Mouse (Mus musculus) liver, embryonic 14.5 days (tissue): Measurements from ENCODE around the gene Rheb. TPM values are rescaled to one million over a fixed set of nuclear protein-coding genes. Genes with fewer than 3 reads are reported as not detected.

Experiments used
- ATAC-seq: fragments of 200-750 bp; cut with Nextera tagmentation; 2 replicates; pipeline ENCODE4 v1.8.0; 2017; ENCODE audit warnings: moderate number of reproducible peaks, mild to moderate bottlenecking, moderate library complexity; ENCODE audit not compliant: insufficient read depth
- DNase-seq, 3 experiments: peaks; one replicate each; pipeline ENCODE4 v3.0.0-alpha.2; 2012 to 2013; ENCODE audit warnings: low read depth in 3 of 3, low spot score in 3 of 3
- H3K27ac ChIP-seq: fragments of 300-500 bp; sonication (generic); 2 replicates; pipeline ENCODE4 v1.5.1; 2014; ENCODE audit warnings: moderate library complexity, mild to moderate bottlenecking, control low read depth, inconsistent platforms
- H3K27me3 ChIP-seq: fragments of 300-500 bp; sonication (generic); 2 replicates; pipeline ENCODE4 v1.6.1; 2014; ENCODE audit warnings: mild to moderate bottlenecking, low read length, moderate library complexity; ENCODE audit not compliant: control insufficient read depth, insufficient read depth
- H3K36me3 ChIP-seq: fragments of 300-500 bp; sonication (generic); replicated peaks from 2 replicates; pipeline ENCODE4 v1.6.1; 2014; ENCODE audit warnings: low read depth; ENCODE audit not compliant: control insufficient read depth, insufficient read depth
- H3K4me1 ChIP-seq, 2 experiments: fragments of 200-500 bp in 1 of 2; fragments of 300-500 bp in 1 of 2; sonication (generic) in 1 of 2; replicated peaks; 2 replicates each; pipeline ENCODE4 v1.6.1; 2012 to 2014; ENCODE audit warnings: antibody characterized with exemption in 1 of 2, inconsistent platforms in 1 of 2, low read length in 1 of 2; ENCODE audit not compliant: control insufficient read depth in 2 of 2, insufficient read depth in 2 of 2
- H3K4me2 ChIP-seq: fragments of 300-500 bp; sonication (generic); 2 replicates; pipeline ENCODE4 v1.6.1; 2014; ENCODE audit warnings: low read depth, mild to moderate bottlenecking, control low read depth, moderate library complexity
- H3K4me3 ChIP-seq, 2 experiments: fragments of 200-500 bp in 1 of 2; fragments of 300-500 bp in 1 of 2; sonication (generic) in 1 of 2; 2 replicates each; pipeline ENCODE4 v1.5.1; 2012 to 2014; ENCODE audit warnings: low read depth in 2 of 2, low read length in 2 of 2, mild to moderate bottlenecking in 2 of 2, control low read depth in 1 of 2, inconsistent platforms in 1 of 2, moderate library complexity in 1 of 2; ENCODE audit not compliant: insufficient read depth in 1 of 2
- H3K9ac ChIP-seq: fragments of 300-500 bp; sonication (generic); replicated peaks from 2 replicates; pipeline ENCODE4 v1.6.1; 2014; ENCODE audit warnings: mild to moderate bottlenecking, control low read depth, moderate library complexity
- H3K9me3 ChIP-seq: fragments of 300-500 bp; sonication (generic); 2 replicates; pipeline ENCODE4 v1.6.1; 2016; ENCODE audit warnings: low read length, mixed read lengths; ENCODE audit not compliant: control insufficient read depth
- CTCF ChIP-seq: IDR thresholded peaks from 2 replicates; pipeline ENCODE4 v1.5.1; 2016; ENCODE audit warnings: antibody characterized with exemption, low read depth, control low read depth
- EP300 ChIP-seq: IDR thresholded peaks from 2 replicates; pipeline ENCODE4 v1.6.1; 2016; ENCODE audit warnings: antibody characterized with exemption, low read depth
- WGBS: fragments of 180-500 bp; shearing (Covaris S2); extraction: QIAGEN DNeasy Blood & Tissue Kit; methylation state at CpG from one replicate; pipeline ENCODE4 v1.1.7; 2014; ENCODE audit not compliant: insufficient replicate concordance; 5-methylcytosine and 5-hydroxymethylcytosine counted together
- polyA plus RNA-seq, 2 experiments: library from polyadenylated mRNA; depleted of rRNA in 1 of 2; stranded (reverse) in 1 of 2; unstranded in 1 of 2; fragments of >200 nt; fragmentation: Nextera tagmentation in 1 of 2; extraction: Ambion mirVana in 1 of 2; gene quantifications; 2 replicates each; pipeline versions ENCODE4 v1.2.1 to v1.2.3; 2012 to 2014

Gene Rheb
- polyA plus RNA-seq, 2 experiments: 25.9 to 79.5 TPM

GRCm38 (mm10) chr5:24877836-24878624, 35.6 kb upstream of the Rheb start:
- peaks cover 0 to 15% of the 10 kb centered on the region in 2 experiments; a peak in 3 of 4 replicates for H3K4me1 ChIP-seq
- peak; percentile 63 for ATAC-seq
- H3K27ac ChIP-seq: no peak overlapping the region
- no peaks in the 10 kb centered on the region for H3K9me3 ChIP-seq
- DNase-seq: no peak
- H3K4me3 ChIP-seq: no peak overlapping the region
- no peak overlapping the region for H3K9ac ChIP-seq
- H3K4me2 ChIP-seq: no peak overlapping the region
- TF ChIP-seq CTCF (no peak), EP300 (no peak)
- H3K27me3 ChIP-seq: no peaks in the 10 kb centered on the region
- H3K36me3 ChIP-seq: no peaks in the 10 kb centered on the region
- WGBS: 21% methylated on average over 11 of the region's 11 CpGs

GRCm38 (mm10) chr5:24876653-24877052, 34.2 kb upstream of the Rheb start:
- Histone ChIP-seq H3K4me1 (peaks cover 0 to 15% of the 10 kb centered on the region in 2 experiments; a peak in 3 of 4 replicates), H3K36me3 (no peaks in the 10 kb centered on the region), H3K27me3 (no peaks in the 10 kb centered on the region), H3K9ac (no peak overlapping the region), H3K27ac (no peak overlapping the region), H3K4me2 (no peak overlapping the region), H3K4me3 (no peak overlapping the region), H3K9me3 (no peaks in the 10 kb centered on the region)
- 28% methylated on average over 9 of the region's 9 CpGs for WGBS
- no peak for DNase-seq
- TF ChIP-seq CTCF (no peak), EP300 (no peak)
- ATAC-seq: no peak

GRCm38 (mm10) chr5:24874111-24874510, 31.7 kb upstream of the Rheb start:
- Histone ChIP-seq H3K9ac (no peak overlapping the region), H3K9me3 (no peaks in the 10 kb centered on the region), H3K4me1 (peaks cover 12 to 29% of the 10 kb centered on the region in 2 experiments), H3K4me3 (no peak overlapping the region), H3K4me2 (no peak overlapping the region), H3K27me3 (no peaks in the 10 kb centered on the region), H3K36me3 (no peaks in the 10 kb centered on the region), H3K27ac (no peak overlapping the region)
- ATAC-seq (no peak), DNase-seq (no peak)
- 74% methylated on average over 4 of the region's 4 CpGs for WGBS
- TF ChIP-seq CTCF: no peak
- no peak for TF ChIP-seq EP300

- H3K9ac ChIP-seq: no peak overlapping the region
- WGBS: 26% methylated on average over 6 of the region's 6 CpGs
- H3K4me3 ChIP-seq: no peak overlapping the region
- H3K4me2 ChIP-seq: no peak overlapping the region
- no peaks in the 10 kb centered on the region for H3K9me3 ChIP-seq
- H3K4me1 ChIP-seq: peaks cover 12 to 24% of the 10 kb centered on the region in 2 experiments
- H3K27ac ChIP-seq: no peak overlapping the region
- no peak for ATAC-seq
- H3K36me3 ChIP-seq: no peaks in the 10 kb centered on the region
- no peak for DNase-seq
- H3K27me3 ChIP-seq: no peaks in the 10 kb centered on the region
- no peak for TF ChIP-seq CTCF
Measured at GRCm38 (mm10) chr5:24873221-24873620, 30.8 kb upstream of the Rheb start.

GRCm38 (mm10) chr5:24871276-24871675, 28.9 kb upstream of the Rheb start:
- H3K9ac ChIP-seq: no peak overlapping the region
- WGBS: 73% methylated on average over 12 of the region's 12 CpGs
- no peak overlapping the region for H3K27ac ChIP-seq
- no peak overlapping the region for H3K4me3 ChIP-seq
- H3K27me3 ChIP-seq: no peaks in the 10 kb centered on the region
- ATAC-seq (no peak), DNase-seq (peak in 1 of 3 experiments; percentile 20)
- no peaks in the 10 kb centered on the region for H3K36me3 ChIP-seq
- no peak overlapping the region for H3K4me2 ChIP-seq
- TF ChIP-seq EP300: no peak
- no peak for TF ChIP-seq CTCF
- no peaks in the 10 kb centered on the region for H3K9me3 ChIP-seq
- H3K4me1 ChIP-seq: peaks cover 12 to 15% of the 10 kb centered on the region in 2 experiments
